Mouse (Mus musculus): ENCODE data around the gene Gm3415. TPM values are rescaled to one million over a fixed set of nuclear protein-coding genes. Genes with fewer than 3 reads are reported as not detected.
"Not testable (repeated sequence)": the region's sequence is repeated elsewhere in the genome, so short reads cannot be mapped to it uniquely, and the experiment has no call there.

The Gm3415 gene
- not detected in 2 replicates for polyA plus RNA-seq (2015; fragmentation: Nextera tagmentation; extraction: Ambion mirVana)

DNA sequence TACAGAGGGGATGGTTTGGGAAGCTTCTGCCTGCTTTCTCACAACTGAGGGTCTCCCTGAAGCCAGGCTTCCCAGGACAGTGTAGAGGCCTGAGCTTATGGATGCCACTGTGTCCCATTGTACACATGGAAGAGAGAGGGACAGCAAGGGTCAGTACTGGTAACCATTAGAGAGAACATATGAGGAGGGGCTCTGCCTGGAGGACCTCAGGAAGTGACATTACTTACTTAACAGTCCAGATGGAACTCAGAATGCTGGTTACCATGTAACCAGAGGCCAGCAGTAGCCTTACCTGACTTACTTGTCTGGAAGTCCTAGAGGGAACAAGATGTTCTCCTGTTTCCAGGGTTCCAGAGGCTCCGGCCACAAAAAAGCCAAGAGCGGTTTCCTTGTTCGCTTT lies at the start of gene Gm3415:
Gene Gm3415, plus strand, starts transcription at position 301 of the 400 bp plus-strand sequence.
- H3K9me3 ChIP-seq (replicated peaks); H3K4me1 ChIP-seq; ATAC-seq (ENCODE audit: low FRiP score); H3K36me3 ChIP-seq; H3K9ac ChIP-seq (replicated peaks); H3K27me3 ChIP-seq (replicated peaks); H3K27ac ChIP-seq (replicated peaks); H3K4me2 ChIP-seq; H3K4me3 ChIP-seq (replicated peaks): not testable (repeated sequence)
- WGBS = no CpG with 5 or more reads among the region's 3 CpGs

DNA sequence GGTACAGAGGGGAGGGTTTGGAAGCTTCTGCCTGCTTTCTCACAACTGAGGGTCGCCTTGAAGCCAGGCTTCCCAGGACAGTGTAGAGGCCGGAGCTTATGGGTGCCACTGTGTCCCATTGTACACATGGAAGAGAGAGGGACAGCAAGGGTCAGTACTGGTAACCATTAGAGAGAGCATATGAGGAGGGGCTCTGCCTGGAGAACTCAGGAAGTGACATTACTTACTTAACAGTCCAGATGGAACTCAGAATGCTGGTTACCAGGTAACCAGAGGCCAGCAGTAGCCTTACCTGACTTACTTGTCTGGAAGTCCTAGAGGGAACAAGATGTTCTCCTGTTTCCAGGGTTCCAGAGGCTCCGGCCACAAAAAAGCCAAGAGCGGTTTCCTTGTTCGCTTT lies 42.1 kb upstream of the Gm3415 start, which contains the start of gene Gm3402:
Gene Gm3402, plus strand, starts transcription at position 301 of the 400 bp plus-strand sequence.
- not testable (repeated sequence) for H3K36me3 ChIP-seq; ATAC-seq (ENCODE audit: low FRiP score); H3K27me3 ChIP-seq (replicated peaks); H3K4me3 ChIP-seq (replicated peaks); H3K27ac ChIP-seq (replicated peaks); H3K4me1 ChIP-seq; H3K4me2 ChIP-seq; H3K9me3 ChIP-seq (replicated peaks); H3K9ac ChIP-seq (replicated peaks)
- 100% methylated on average over 1 of the region's 5 CpGs for WGBS

DNA sequence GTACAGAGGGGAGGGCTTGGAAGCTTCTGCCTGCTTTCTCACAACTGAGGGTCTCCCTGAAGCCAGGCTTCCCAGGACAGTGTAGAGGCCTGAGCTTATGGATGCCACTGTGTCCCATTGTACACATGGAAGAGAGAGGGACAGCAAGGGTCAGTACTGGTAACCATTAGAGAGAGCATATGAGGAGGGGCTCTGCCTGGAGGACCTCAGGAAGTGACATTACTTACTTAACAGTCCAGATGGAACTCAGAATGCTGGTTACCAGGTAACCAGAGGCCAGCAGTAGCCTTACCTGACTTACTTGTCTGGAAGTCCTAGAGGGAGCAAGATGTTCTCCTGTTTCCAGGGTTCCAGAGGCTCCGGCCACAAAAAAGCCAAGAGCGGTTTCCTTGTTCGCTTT lies 30.4 kb upstream of the Gm3415 start, which contains the start of gene Gm3404:
Gene Gm3404, plus strand, starts transcription at position 301 of the 400 bp plus-strand sequence.
- not testable (repeated sequence) for H3K4me3 ChIP-seq (replicated peaks); H3K9ac ChIP-seq (replicated peaks); H3K4me2 ChIP-seq; H3K36me3 ChIP-seq; ATAC-seq (ENCODE audit: low FRiP score); H3K9me3 ChIP-seq (replicated peaks); H3K27ac ChIP-seq (replicated peaks); H3K27me3 ChIP-seq (replicated peaks); H3K4me1 ChIP-seq
- WGBS = 95% methylated on average over 3 of the region's 3 CpGs

DNA sequence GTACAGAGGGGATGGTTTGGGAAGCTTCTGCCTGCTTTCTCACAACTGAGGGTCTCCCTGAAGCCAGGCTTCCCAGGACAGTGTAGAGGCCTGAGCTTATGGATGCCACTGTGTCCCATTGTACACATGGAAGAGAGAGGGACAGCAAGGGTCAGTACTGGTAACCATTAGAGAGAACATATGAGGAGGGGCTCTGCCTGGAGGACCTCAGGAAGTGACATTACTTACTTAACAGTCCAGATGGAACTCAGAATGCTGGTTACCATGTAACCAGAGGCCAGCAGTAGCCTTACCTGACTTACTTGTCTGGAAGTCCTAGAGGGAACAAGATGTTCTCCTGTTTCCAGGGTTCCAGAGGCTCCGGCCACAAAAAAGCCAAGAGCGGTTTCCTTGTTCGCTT lies 18.6 kb upstream of the Gm3415 start, which contains the start of gene Gm3409:
Gene Gm3409, plus strand, starts transcription at position 301 of the 400 bp plus-strand sequence.
- H3K27ac ChIP-seq (replicated peaks); H3K36me3 ChIP-seq; H3K4me2 ChIP-seq; ATAC-seq (ENCODE audit: low FRiP score); H3K4me3 ChIP-seq (replicated peaks); H3K27me3 ChIP-seq (replicated peaks); H3K9ac ChIP-seq (replicated peaks); H3K4me1 ChIP-seq; H3K9me3 ChIP-seq (replicated peaks): not testable (repeated sequence)
- WGBS = no CpG with 5 or more reads among the region's 3 CpGs

DNA sequence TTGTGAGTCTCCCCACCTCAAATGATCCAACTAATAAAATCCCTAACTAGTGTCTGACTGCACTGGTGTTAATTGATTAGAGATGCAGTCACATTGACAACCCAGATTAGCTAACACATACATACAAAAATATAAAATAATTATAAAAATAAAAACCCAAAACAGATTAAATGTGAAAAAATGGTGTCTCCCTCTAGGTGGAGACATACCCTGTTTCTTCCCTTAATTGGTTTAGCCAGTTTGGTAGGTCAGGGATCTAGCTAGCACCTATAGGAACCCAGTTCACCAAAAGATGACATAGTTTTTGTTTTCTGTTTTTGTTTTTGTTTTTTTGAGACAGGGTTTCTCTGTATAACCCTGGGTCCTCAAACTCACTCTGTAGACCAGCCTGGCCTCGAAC lies 8.3 kb downstream of the Gm3415 start:
- ATAC-seq (ENCODE audit: low FRiP score) = no peak
- no peaks in the 10 kb centered on the region for H3K4me1 ChIP-seq
- WGBS = 79% methylated on average over 1 of the region's 1 CpGs

DNA sequence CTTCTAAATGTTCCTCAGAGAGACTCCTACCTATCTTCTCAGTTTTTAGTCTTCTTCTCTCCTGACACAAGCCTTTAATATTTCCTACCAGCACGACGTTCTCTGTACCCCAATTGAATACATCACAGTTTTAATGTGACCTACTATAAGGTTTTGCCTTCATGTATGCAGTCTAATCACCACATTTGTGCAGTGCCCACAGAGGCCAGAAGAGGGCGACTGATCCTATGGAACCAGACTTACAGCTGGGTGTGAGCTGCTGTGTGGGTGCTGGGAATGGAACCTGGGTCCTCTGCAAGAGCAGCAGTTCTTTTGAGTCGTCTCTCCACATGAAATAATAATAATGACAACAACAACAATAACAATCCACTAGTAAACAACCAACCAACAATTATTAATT lies 11.1 kb downstream of the Gm3415 start:
- no peaks in the 10 kb centered on the region for H3K9me3 ChIP-seq (replicated peaks)
- H3K9ac ChIP-seq (replicated peaks) = no peak overlapping the region
- 59% methylated on average over 4 of the region's 4 CpGs for WGBS
- no peak for ATAC-seq (ENCODE audit: low FRiP score)
- no peaks in the 10 kb centered on the region for H3K27me3 ChIP-seq (replicated peaks)
- no peaks in the 10 kb centered on the region for H3K36me3 ChIP-seq
- H3K27ac ChIP-seq (replicated peaks) = no peak overlapping the region
- no peak overlapping the region for H3K4me3 ChIP-seq (replicated peaks)
- H3K4me1 ChIP-seq = no peaks in the 10 kb centered on the region
- H3K4me2 ChIP-seq = no peak overlapping the region

More for the DNA sequence above, 8.3 kb downstream of the Gm3415 start:
- Histone ChIP-seq H3K4me3 (replicated peaks) (no peak overlapping the region), H3K36me3 (no peaks in the 10 kb centered on the region), H3K9ac (replicated peaks) (no peak overlapping the region), H3K4me2 (no peak overlapping the region), H3K9me3 (replicated peaks) (no peaks in the 10 kb centered on the region), H3K27me3 (replicated peaks) (no peaks in the 10 kb centered on the region), H3K27ac (replicated peaks) (no peak overlapping the region)

DNA sequence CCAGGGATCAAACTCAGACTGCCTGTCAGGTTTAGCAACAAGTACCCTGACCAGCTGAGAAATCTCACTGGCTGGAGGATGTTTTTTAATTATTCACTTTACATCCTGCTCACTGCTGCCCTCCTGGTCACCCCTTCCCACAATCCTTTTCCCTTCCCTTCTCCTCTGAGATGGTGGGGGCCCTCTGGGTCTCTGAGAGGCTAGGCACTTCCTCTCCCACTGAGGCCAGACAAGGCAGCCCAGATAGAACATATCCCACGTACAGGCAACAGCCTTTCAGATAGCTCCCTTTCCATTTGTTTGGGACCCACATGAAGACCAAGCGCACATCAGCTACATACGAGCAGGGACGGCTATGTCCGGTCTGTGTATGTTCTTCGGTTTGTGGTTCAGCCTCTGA lies 14.2 kb downstream of the Gm3415 start:
- not testable (repeated sequence) for H3K36me3 ChIP-seq; H3K27ac ChIP-seq (replicated peaks); H3K9me3 ChIP-seq (replicated peaks); ATAC-seq (ENCODE audit: low FRiP score); H3K4me1 ChIP-seq; H3K4me2 ChIP-seq; H3K27me3 ChIP-seq (replicated peaks); H3K4me3 ChIP-seq (replicated peaks); H3K9ac ChIP-seq (replicated peaks)
- WGBS = 89% methylated on average over 6 of the region's 6 CpGs

DNA sequence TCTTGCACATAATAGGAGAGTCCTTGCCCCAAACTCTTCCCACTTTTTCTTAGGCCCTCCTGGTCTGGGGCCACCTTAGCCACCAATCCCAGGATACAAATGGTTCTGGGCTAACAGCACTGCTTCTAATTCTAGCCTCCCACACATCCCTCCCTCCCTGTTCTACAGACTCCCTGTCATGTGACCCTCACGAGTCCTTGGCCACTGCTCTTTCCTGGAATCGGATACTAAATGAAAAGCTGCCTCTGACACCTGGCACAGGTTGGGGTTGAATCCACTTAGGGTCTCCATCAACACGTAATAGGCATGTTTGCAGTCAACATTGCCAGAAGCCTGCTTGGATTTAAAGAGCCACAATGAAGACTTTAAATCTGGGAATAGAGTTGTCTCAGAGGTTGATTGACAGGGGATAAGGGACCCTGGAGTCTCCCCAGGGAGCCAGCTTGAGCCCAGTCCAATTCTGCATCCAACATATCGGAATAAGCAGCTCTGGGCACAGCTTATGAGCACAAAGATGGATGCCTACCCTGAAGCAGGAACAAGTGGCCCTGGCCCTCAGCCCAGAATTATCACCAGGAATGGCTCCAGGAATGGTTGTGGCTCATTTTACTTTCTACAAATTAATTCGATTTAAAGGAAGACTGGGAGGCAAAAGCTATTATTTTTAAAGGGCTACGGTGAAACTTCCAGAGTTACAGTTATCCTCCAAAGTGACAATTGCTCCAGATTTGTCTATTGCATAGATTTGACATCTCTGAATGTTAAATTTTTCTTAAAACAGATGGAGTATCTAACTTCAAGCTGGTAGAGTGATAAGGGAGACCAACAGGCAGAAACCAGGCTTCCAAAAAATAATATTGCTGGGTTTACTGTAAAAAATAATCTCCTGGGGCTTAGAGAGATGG lies 16.1 kb downstream of the Gm3415 start:
- H3K4me2 ChIP-seq = not testable (repeated sequence)
- 58% methylated on average over 6 of the region's 6 CpGs for WGBS
- ATAC-seq (ENCODE audit: low FRiP score) = peak; percentile 53; the same call in 1 of the 2 replicates

DNA sequence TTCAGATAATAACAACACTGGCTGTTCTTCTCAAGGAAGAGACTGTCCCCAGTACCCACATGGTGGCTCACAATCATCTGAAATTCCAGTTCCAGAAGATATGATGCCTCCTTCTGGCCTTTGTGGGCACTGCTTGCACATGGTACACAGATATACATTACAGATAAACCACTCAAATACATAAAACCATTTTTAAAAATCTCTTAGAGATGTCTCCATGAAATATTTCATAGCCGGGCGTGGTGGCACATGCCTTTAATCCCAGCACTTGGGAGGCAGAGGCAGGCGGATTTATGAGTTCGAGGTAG lies 16.8 kb downstream of the Gm3415 start:
- not testable (repeated sequence) for H3K9me3 ChIP-seq (replicated peaks); H3K4me3 ChIP-seq (replicated peaks); H3K4me2 ChIP-seq; H3K36me3 ChIP-seq; H3K4me1 ChIP-seq; H3K27ac ChIP-seq (replicated peaks); H3K27me3 ChIP-seq (replicated peaks); ATAC-seq (ENCODE audit: low FRiP score); H3K9ac ChIP-seq (replicated peaks)
- 95% methylated on average over 4 of the region's 4 CpGs for WGBS

More for the DNA sequence above, 16.1 kb downstream of the Gm3415 start:
- not testable (repeated sequence) for H3K27me3 ChIP-seq (replicated peaks); H3K27ac ChIP-seq (replicated peaks); H3K9me3 ChIP-seq (replicated peaks); H3K4me1 ChIP-seq; H3K36me3 ChIP-seq; H3K4me3 ChIP-seq (replicated peaks); H3K9ac ChIP-seq (replicated peaks)

DNA sequence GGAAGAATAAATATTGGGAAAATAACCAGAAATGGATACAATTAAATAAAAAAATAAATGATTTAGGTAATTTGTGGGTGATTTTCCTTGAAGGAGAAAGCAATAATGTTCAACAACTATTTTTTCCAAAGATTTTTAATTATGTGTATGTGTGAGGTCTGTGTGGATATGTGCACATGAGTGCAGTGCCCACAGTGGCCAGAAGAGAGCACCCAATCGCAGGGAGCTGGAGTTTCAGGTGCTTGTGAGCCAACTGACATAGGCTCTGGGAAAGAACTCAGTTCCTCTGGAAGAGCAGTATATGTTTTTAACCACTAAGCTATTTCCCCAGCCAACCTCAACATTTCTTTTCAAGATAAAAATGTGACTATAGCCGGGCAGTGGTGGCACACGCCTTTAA lies 20.7 kb downstream of the Gm3415 start:
- WGBS = 94% methylated on average over 3 of the region's 3 CpGs
- peaks cover 4% of the 10 kb centered on the region; the same call in 1 of the 2 replicates for H3K27me3 ChIP-seq (replicated peaks)
- H3K9ac ChIP-seq (replicated peaks) = no peak overlapping the region
- no peaks in the 10 kb centered on the region for H3K36me3 ChIP-seq
- no peak overlapping the region for H3K27ac ChIP-seq (replicated peaks)
- H3K4me1 ChIP-seq = no peaks in the 10 kb centered on the region
- H3K4me3 ChIP-seq (replicated peaks) = no peak overlapping the region
- no peak overlapping the region for H3K4me2 ChIP-seq
- no peaks in the 10 kb centered on the region for H3K9me3 ChIP-seq (replicated peaks)
- ATAC-seq (ENCODE audit: low FRiP score) = no peak

DNA sequence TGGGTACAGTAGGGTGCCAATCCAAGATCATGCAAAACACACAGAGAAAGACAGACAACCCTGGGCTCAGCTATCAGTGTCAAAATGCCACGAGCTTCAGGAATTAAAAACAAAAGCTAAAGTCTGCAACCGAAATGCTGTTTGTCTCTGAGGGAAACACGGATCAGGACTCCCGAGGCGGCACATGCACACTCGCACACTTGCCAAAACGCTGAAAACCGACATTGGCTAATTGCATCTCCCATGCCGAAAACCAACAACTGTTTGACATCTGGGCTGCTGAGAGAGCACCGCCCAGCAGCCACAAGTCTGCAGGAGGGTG lies 28.2 kb downstream of the Gm3415 start:
- Histone ChIP-seq H3K9ac (replicated peaks) (peak overlapping the region; percentile 67), H3K27ac (replicated peaks) (peak overlapping the region; percentile 79), H3K4me2 (peak overlapping the region; percentile 87), H3K27me3 (replicated peaks) (peaks cover 47% of the 10 kb centered on the region), H3K36me3 (no peaks in the 10 kb centered on the region), H3K4me1 (peaks cover 20% of the 10 kb centered on the region), H3K4me3 (replicated peaks) (peak overlapping the region; percentile 70), H3K9me3 (replicated peaks) (no peaks in the 10 kb centered on the region)
- 3% methylated on average over 10 of the region's 10 CpGs for WGBS
- no peak for ATAC-seq (ENCODE audit: low FRiP score)

DNA sequence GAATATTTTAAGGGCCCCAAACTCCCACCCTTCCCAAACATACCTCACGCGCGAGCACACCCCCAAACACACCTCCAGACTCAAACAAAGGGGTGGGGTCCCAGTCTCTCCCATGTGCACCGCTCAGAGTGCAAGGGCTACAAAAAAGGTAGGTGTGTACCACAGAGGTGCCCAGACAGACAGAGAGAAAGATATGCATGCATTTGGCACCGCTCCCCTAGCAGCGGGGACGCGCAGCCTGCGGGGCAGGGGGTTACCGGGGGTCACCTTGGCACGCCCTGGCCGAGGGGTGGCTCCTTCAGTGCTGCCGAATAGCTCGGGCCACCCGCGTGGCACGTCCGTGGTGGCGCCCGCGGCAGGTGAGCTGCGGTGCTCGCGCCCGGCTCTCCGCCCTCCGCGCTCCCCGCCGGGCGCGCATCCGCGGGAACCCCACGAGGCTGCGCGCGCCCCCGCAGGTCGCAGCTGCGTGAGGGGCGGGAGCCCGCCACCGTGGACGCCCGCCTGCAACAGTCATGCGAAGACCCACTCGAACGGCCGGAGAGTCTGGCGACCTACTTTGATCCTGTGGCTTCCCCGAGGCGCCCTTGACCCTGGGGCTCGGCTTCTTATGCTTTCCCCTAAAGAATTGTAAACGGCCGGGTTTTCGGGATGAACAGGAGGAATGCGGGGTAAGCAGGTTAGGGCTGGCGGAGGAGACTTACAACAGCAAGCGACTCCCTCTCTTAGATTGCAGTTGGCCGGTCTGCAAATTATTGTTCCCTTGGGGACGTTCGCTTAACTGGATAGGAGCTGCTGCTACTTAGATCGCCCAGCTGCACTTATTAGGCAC lies 28.8 kb downstream of the Gm3415 start, which contains the start of gene Gpr12:
Gene Gpr12, minus strand, starts transcription at position 762 of the 829 bp plus-strand sequence.
- H3K9me3 ChIP-seq (replicated peaks) = no peaks in the 10 kb centered on the region
- peak within 1 kb of the TSS; percentile 70 for H3K4me3 ChIP-seq (replicated peaks)

More for the DNA sequence above, 28.8 kb downstream of the Gm3415 start, which contains the start of gene Gpr12:
- H3K27me3 ChIP-seq (replicated peaks) = peaks cover 53% of the 10 kb centered on the region
- H3K27ac ChIP-seq (replicated peaks) = peak within 1 kb of the TSS; percentile 79
- peak; percentile 84 for ATAC-seq (ENCODE audit: low FRiP score)
- peak within 1 kb of the TSS; percentile 87 for H3K4me2 ChIP-seq
- no peaks in the 10 kb centered on the region for H3K36me3 ChIP-seq
- peaks cover 20% of the 10 kb centered on the region for H3K4me1 ChIP-seq
- H3K9ac ChIP-seq (replicated peaks) = peak within 1 kb of the TSS; percentile 67
- WGBS = under 1% methylated on average over 62 of the region's 64 CpGs
